Mouse (Mus musculus): ENCODE data around the gene Scn1a. TPM values are rescaled to one million over a fixed set of nuclear protein-coding genes. Genes with fewer than 3 reads are reported as not detected.

Scn1a gene
- total RNA-seq, 2 experiments from 2014 or later, result 0.07 to 0.10 TPM

DNA sequence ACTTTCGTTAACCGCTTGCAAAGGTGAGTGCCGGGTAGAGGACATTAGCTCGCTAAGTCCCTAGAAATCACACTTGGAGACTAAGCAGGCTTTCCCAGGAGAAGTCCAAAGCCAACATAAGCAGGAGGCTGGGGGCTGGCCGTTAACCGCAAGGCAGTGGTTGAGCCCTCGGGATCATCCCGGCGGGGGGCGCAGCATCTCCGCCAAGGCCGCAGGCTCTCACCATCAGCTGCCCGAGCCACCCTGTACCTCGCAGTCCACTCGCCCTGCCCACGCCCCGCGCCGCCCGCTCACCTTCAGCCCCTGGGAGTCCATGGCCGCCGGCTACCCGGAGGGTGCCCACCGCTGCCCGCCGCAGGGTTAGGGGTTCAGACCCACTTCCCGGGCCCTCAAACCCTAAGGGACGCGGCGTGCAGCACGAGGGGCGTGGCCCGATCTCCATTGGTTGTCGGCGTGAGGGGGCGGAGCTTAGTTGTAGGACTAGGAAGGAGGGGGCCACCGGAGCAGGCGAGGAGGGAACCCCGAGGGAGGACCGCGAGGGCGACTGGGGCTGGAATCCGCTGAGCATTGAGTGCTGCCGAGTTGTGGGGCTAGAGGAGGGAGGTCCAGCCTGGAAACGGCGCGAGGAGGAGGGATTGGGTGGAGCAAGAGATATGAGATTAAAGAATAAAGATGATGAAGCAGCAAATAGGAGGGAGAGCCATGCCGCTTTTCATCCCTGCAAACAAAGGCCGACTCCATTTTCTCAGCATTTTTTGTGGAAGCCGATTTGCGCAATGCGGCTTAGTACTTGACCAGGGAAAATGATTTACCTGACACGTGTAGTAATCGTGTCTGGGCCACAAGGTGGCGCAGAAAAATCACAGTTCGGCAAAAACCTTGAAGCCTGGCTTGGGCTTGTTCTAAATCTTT, 184.2 kb downstream of the Scn1a start, which contains the start of gene Ttc21b:
TSS of gene Ttc21b (minus strand) at position 398 of the 912 bp plus-strand sequence.
- intact Hi-C loops (cut with DNase I), result loop anchor here (2.0 to 5.0 kb wide), 2 partner anchors 154 to 546 kb away; no protein-coding TSS in a partner anchor
- DNase-seq, result peak; percentile 94 to 95

DNA sequence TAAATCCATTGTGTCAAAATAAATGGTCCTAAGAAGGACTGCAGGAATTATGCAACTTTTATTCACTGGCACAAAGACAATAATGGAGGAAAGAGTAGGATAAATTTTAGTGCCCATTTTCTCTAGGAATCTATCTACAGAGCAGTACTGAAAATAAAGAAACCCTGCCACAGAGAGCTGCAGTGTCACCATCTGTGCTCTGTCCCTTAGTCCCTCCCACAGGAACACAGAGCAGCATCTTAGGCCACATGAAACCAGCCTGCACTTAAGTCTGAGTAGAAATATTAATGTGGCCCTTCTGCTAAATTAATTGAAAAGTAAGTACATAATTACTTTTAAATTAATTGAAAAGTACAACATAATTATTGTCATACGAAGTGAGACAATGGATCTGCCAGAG, 196.6 kb downstream of the Scn1a start:
- intact Hi-C loops (cut with DNase I), result no loop called here
- no peak for DNase-seq

DNA sequence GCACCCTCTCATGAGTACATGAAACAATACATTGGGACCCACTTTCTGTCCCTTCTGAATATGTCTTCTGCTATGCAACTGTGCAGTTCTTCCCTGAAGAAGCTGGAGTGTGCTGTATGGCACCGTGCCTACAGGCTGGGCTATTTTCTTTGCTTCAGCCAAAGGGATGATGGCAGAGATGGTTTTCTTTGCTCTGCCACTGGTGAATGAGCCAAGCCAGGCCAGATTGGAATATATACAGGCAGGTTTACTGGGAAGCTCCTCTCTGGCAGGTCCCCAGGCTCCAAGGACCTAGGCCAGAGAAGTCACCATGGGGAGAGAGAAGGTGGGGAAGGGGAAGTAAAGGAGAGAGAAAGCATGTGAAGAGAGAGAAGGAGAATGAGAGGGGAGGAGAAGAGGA, 200.3 kb downstream of the Scn1a start:
- DNase-seq, result no peak
- intact Hi-C loops (cut with DNase I), result no loop called here

DNA sequence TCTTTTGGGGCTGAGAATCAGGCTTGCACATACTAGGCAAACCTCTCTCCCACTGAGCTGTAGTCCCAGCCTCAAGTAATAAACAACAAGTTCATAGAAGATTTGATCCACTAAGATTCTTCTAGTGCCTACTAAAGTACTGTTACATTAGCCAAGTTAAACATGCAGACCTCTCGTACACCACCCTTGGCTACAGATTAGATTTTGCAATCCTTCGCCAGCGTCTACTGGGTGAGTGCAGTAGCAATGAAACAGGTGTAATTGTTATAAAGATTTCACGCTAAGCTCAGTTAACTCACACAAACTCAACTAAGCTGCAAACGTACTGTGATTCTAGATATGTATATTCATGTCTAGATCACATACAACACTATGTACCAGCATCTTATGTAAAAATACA, 201.8 kb downstream of the Scn1a start:
- no peak for DNase-seq
- intact Hi-C loops (cut with DNase I), result no loop called here

DNA sequence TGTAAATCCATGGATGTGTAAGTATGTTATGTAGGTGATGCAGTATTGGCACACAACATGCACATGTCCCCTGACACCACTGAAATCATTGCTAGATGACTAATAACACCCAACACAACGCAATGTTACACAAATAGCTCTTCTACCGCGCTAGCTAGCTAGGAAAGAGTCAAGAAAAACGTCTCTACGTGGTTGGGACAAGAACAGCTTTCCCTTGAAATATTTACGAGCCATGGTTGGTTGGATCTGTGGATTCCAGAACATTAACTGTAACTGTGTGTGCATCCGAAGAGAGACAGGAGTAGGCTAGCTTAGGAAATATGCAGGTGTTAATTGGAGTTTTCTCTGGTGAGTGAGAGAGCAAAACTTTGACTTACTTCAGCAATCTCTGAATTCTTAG, 219.7 kb downstream of the Scn1a start:
- intact Hi-C loops (cut with DNase I), result no loop called here
- no peak for DNase-seq

Other genes with a start within 250 kb of the Scn1a start
- 1 to 10 TPM; 4.1 to 4.2 TPM for gene Ttc21b, start 184.2 kb downstream of the Scn1a start, total RNA-seq (2021)
- under 1 TPM in 1 of 2 experiments, not detected in 1; 0.02 TPM for gene Scn9a, start 194.1 kb upstream of the Scn1a start, total RNA-seq (2021)

Measured in heart, postnatal 14 days (tissue).